Comparison of ENCODE assay signal across 21 mouse cellular contexts in the genomic region with DNA sequence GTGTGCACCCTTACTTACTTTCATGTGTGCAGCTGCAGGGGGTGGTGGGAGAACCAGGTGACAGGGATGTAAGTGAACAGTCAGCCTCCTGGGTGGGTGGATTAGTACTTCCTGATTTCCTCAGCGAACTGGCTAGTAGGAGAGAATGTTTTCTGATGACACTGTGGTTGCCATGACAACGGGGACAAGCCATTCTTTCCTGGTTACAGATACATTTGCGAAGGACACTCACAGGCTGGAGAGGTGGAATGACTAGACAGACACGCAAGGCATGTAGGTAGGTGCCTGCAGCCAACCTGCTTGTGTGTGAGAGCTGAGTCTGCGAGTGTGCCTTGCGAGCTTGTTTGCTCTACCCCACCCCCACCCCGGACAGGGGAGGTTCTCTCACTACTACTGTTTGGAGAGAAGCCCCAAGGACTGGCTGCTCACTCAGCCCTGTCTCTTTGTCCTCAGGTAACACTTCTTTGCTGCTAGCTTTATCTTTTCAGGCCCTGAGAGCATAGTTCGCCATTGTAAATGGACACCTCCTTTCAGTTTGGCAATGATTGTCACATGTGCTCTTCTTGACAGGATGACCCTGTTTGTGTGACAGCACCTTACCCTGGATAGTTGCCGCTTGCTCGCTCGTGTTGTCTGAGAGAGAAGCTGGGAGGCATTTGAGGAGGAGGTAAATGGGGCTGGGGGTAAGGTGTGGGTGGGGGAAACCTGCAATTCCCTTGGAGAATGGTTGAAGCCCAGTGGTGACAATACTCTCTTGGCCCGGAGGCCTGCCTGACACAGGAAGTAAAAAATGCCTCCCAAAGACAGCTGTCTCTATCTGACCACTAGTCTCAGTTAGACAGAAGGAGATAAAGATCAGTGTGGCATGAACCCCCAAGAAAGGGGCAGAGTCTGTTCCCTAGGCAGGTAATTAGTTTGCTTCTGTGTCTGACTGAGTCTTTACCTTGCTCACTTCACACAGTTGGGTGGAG. TPM values are rescaled to one million over a fixed set of nuclear protein-coding genes. Genes with fewer than 3 reads are reported as not detected.
DNase-seq lines count a peak whose midpoint lies in the region; ATAC-seq and TF ChIP-seq lines count a peak whose summit lies in the region.
"Not testable (repeated sequence)": the region's sequence is repeated elsewhere in the genome, so short reads cannot be mapped to it uniquely, and the experiment has no call there.
"Had no signal": no experiment of that assay in that cellular context is flagged by ENCODE, and none has a peak within 500 bp of the region (broad histone marks: within the 10 kb centered on the region; RNA-seq: fewer than 3 reads in every experiment).

No protein-coding gene starts in this region.

- not testable (repeated sequence) for TF ChIP-seq CTCF in kidney, postnatal 0 days (IDR thresholded peaks at IDR 0.05; ENCODE audit: low read depth); stomach, postnatal 0 days (IDR thresholded peaks at IDR 0.05; ENCODE audit: low read depth)

- TF ChIP-seq EP300 in stomach, postnatal 0 days (optimal IDR thresholded peaks at IDR 0.05): not testable (repeated sequence)

- not testable (repeated sequence) for H3K27ac ChIP-seq in forebrain, embryonic 14.5 days (ENCODE audit: low read depth, low read length); kidney, postnatal 0 days; midbrain, embryonic 16.5 days (ENCODE audit: low read length); stomach, postnatal 0 days (replicated peaks)

- peak; percentile 63 for ATAC-seq in forebrain, embryonic 14.5 days
- ATAC-seq in hematopoietic stem cell, adult 5-6 weeks (replicated peaks in 1 of 2; ENCODE audit: insufficient read depth in 1 of 2, low FRiP score in 2 of 2, low TSS enrichment in 1 of 2, low read depth in 1 of 2, poor library complexity in 2 of 2, severe bottlenecking in 2 of 2): peak; percentile 86 to 92
- peak; percentile 70 for ATAC-seq in inflammation-experienced regulatory T-cells, adult 6 months
- peak; percentile 63 for ATAC-seq in kidney, postnatal 0 days (replicated peaks; ENCODE audit: low FRiP score, low read depth)
- ATAC-seq in megakaryocyte progenitor cell, adult 5-6 weeks (replicated peaks; ENCODE audit: poor library complexity): peak; percentile 78
- ATAC-seq in midbrain, embryonic 16.5 days: peak; percentile 94
- ATAC-seq in stomach, postnatal 0 days (ENCODE audit: low FRiP score, low TSS enrichment): 0 out of 2 replicates have a peak, but pooled peaks have one; percentile 32

- DNase-seq in forebrain, embryonic 14.5 days (ENCODE audit: low spot score); kidney, postnatal 0 days (ENCODE audit: low spot score); stomach, postnatal 0 days (ENCODE audit: low spot score): not testable (repeated sequence)

- H3K4me2 ChIP-seq in forebrain, embryonic 14.5 days (ENCODE audit: low read length); kidney, postnatal 0 days (ENCODE audit: low read length); midbrain, embryonic 16.5 days (ENCODE audit: low read length); stomach, postnatal 0 days (replicated peaks; ENCODE audit: low read depth): not testable (repeated sequence)

- not testable (repeated sequence) for H3K4me1 ChIP-seq in forebrain, embryonic 14.5 days (ENCODE audit: control insufficient read depth, insufficient read depth, low read length); kidney, postnatal 0 days (replicated peaks; ENCODE audit: insufficient read depth, low read length); midbrain, embryonic 16.5 days (ENCODE audit: control insufficient read depth, insufficient read depth, low read length); stomach, postnatal 0 days (replicated peaks; ENCODE audit: control insufficient read depth, insufficient read depth)

- not testable (repeated sequence) for H3K9ac ChIP-seq in forebrain, embryonic 14.5 days (ENCODE audit: low read length); kidney, postnatal 0 days (ENCODE audit: low read depth, low read length); midbrain, embryonic 16.5 days (ENCODE audit: low read depth, low read length); stomach, postnatal 0 days (ENCODE audit: low read length)

- H3K4me3 ChIP-seq in forebrain, embryonic 14.5 days (ENCODE audit: low read depth, low read length); kidney, postnatal 0 days (replicated peaks; ENCODE audit: low read depth, low read length); midbrain, embryonic 16.5 days (ENCODE audit: low read depth, low read length); stomach, postnatal 0 days (ENCODE audit: low read depth, low read length): not testable (repeated sequence)

- H3K9me3 ChIP-seq in forebrain, embryonic 14.5 days (replicated peaks; ENCODE audit: control insufficient read depth, low read length); kidney, postnatal 0 days (replicated peaks; ENCODE audit: low read length); midbrain, embryonic 16.5 days (replicated peaks; ENCODE audit: control insufficient read depth, low read length, poor library complexity, severe bottlenecking); stomach, postnatal 0 days (ENCODE audit: control insufficient read depth, low read length): not testable (repeated sequence)

- not testable (repeated sequence) for H3K36me3 ChIP-seq in forebrain, embryonic 14.5 days (ENCODE audit: control insufficient read depth, insufficient read depth, low read length); kidney, postnatal 0 days (ENCODE audit: insufficient read depth, low read length); midbrain, embryonic 16.5 days (ENCODE audit: control insufficient read depth, insufficient read depth, low read length); stomach, postnatal 0 days (ENCODE audit: control insufficient read depth, insufficient read depth, low read length)

- WGBS in forebrain, embryonic 14.5 days: no CpG with 5 or more reads among the region's 12 CpGs
- no CpG with 5 or more reads among the region's 12 CpGs for WGBS in kidney, postnatal 0 days
- WGBS in midbrain, embryonic 16.5 days: no CpG with 5 or more reads among the region's 12 CpGs
- no CpG with 5 or more reads among the region's 12 CpGs for WGBS in stomach, postnatal 0 days

- H3K27me3 ChIP-seq in forebrain, embryonic 14.5 days (replicated peaks; ENCODE audit: control insufficient read depth, insufficient read depth, low read length); kidney, postnatal 0 days (ENCODE audit: insufficient read depth, low read length); midbrain, embryonic 16.5 days (ENCODE audit: control insufficient read depth, insufficient read depth, low read depth, low read length); stomach, postnatal 0 days (ENCODE audit: control insufficient read depth, insufficient read depth, low read length): not testable (repeated sequence)

RNA-seq across cellular contexts. Expression of gene Gm14685, which starts 6.3 kb away (rescaled TPM):
- 0.22 and 0.84 TPM in 2 replicates for polyA plus RNA-seq in forebrain, embryonic 14.5 days (2014; fragmentation: Nextera tagmentation; extraction: Ambion mirVana)
- 0.15 TPM in 1 of 2 replicates, not detected in the other for total RNA-seq in hematopoietic stem cell, adult 5-6 weeks (2017)
- polyA plus RNA-seq in inflammation-experienced regulatory T-cells, adult 6 months (2017; shearing (Covaris generic)): not detected
- polyA plus RNA-seq in kidney, postnatal 0 days (2015; fragmentation: Nextera tagmentation; extraction: Ambion mirVana): 0.07 TPM in 1 of 2 replicates, not detected in the other
- total RNA-seq in megakaryocyte progenitor cell, adult 5-6 weeks (2015): not detected in 2 replicates
- total RNA-seq in megakaryocyte progenitor cell, adult 5-6 weeks (2017): not detected in 2 replicates
- polyA plus RNA-seq in midbrain, embryonic 16.5 days (2015; fragmentation: Nextera tagmentation; extraction: Ambion mirVana): 2.5 TPM in 2 replicates
- polyA plus RNA-seq in stomach, postnatal 0 days (2015; fragmentation: Nextera tagmentation; extraction: Ambion mirVana): 0.46 and 0.61 TPM in 2 replicates
- total RNA-seq: adrenal gland, adult 8-10 months; gastrocnemius, adult 2 months; heart, postnatal 14 days had no signal
- polyA plus RNA-seq: limb, embryonic 12.5 days; liver, embryonic 12.5 days; myocyte had no signal

RNA-seq across cellular contexts. Expression of gene Xlr5b, which starts 25.5 kb away (rescaled TPM):
- not detected in 2 replicates for polyA plus RNA-seq in forebrain, embryonic 14.5 days (2014; fragmentation: Nextera tagmentation; extraction: Ambion mirVana)
- total RNA-seq in hematopoietic stem cell, adult 5-6 weeks (2017): not detected in 2 replicates
- polyA plus RNA-seq in inflammation-experienced regulatory T-cells, adult 6 months (2017; shearing (Covaris generic)): not detected
- 0.13 and 0.21 TPM in 2 replicates for polyA plus RNA-seq in kidney, postnatal 0 days (2015; fragmentation: Nextera tagmentation; extraction: Ambion mirVana)
- not detected in 2 replicates for total RNA-seq in megakaryocyte progenitor cell, adult 5-6 weeks (2015)
- not detected in 2 replicates for total RNA-seq in megakaryocyte progenitor cell, adult 5-6 weeks (2017)
- polyA plus RNA-seq in midbrain, embryonic 16.5 days (2015; fragmentation: Nextera tagmentation; extraction: Ambion mirVana): not detected in 2 replicates
- polyA plus RNA-seq in stomach, postnatal 0 days (2015; fragmentation: Nextera tagmentation; extraction: Ambion mirVana): 0.12 TPM in 1 of 2 replicates, not detected in the other
- total RNA-seq: adrenal gland, adult 8-10 months; gastrocnemius, adult 2 months; heart, postnatal 14 days; layer of hippocampus, adult 18-20 months; layer of hippocampus, postnatal 25 days; left cerebral cortex, postnatal 10 days had no signal
- polyA plus RNA-seq: embryonic facial prominence, embryonic 10.5 days; gonadal fat pad, adult 2 months; heart, embryonic 11.5 days; limb, embryonic 12.5 days; liver, embryonic 12.5 days; myocyte; urinary bladder, adult 2 months had no signal

RNA-seq across cellular contexts. Expression of gene DXBay18, which starts 26.1 kb away (rescaled TPM):
- 0.28 and 0.63 TPM in 2 replicates for polyA plus RNA-seq in forebrain, embryonic 14.5 days (2014; fragmentation: Nextera tagmentation; extraction: Ambion mirVana)
- total RNA-seq in hematopoietic stem cell, adult 5-6 weeks (2017): not detected in 2 replicates
- not detected for polyA plus RNA-seq in inflammation-experienced regulatory T-cells, adult 6 months (2017; shearing (Covaris generic))
- polyA plus RNA-seq in kidney, postnatal 0 days (2015; fragmentation: Nextera tagmentation; extraction: Ambion mirVana): not detected in 2 replicates
- total RNA-seq in megakaryocyte progenitor cell, adult 5-6 weeks (2015): not detected in 2 replicates
- not detected in 2 replicates for total RNA-seq in megakaryocyte progenitor cell, adult 5-6 weeks (2017)
- 1.6 and 2.1 TPM in 2 replicates for polyA plus RNA-seq in midbrain, embryonic 16.5 days (2015; fragmentation: Nextera tagmentation; extraction: Ambion mirVana)
- 0.18 and 0.42 TPM in 2 replicates for polyA plus RNA-seq in stomach, postnatal 0 days (2015; fragmentation: Nextera tagmentation; extraction: Ambion mirVana)
- total RNA-seq: gastrocnemius, adult 2 months; heart, postnatal 14 days had no signal
- polyA plus RNA-seq: heart, embryonic 11.5 days; limb, embryonic 12.5 days; myocyte; stomach, embryonic 15.5 days; urinary bladder, adult 2 months had no signal

RNA-seq across cellular contexts. Expression of gene Xlr3a, which starts 26.2 kb away (rescaled TPM):
- polyA plus RNA-seq in forebrain, embryonic 14.5 days (2014; fragmentation: Nextera tagmentation; extraction: Ambion mirVana): 2.5 and 6.9 TPM in 2 replicates
- 7.7 and 7.9 TPM in 2 replicates for total RNA-seq in hematopoietic stem cell, adult 5-6 weeks (2017)
- polyA plus RNA-seq in inflammation-experienced regulatory T-cells, adult 6 months (2017; shearing (Covaris generic)): 1 to 10 TPM in 1 of 3 experiments, under 1 TPM in 1, not detected in 1; 0.46 to 2.5 TPM
- 1.7 and 7.6 TPM in 2 replicates for polyA plus RNA-seq in kidney, postnatal 0 days (2015; fragmentation: Nextera tagmentation; extraction: Ambion mirVana)
- 0.93 and 3.3 TPM in 2 replicates for total RNA-seq in megakaryocyte progenitor cell, adult 5-6 weeks (2015)
- total RNA-seq in megakaryocyte progenitor cell, adult 5-6 weeks (2017): 0.50 and 1.6 TPM in 2 replicates
- 5.3 and 6.5 TPM in 2 replicates for polyA plus RNA-seq in midbrain, embryonic 16.5 days (2015; fragmentation: Nextera tagmentation; extraction: Ambion mirVana)
- 2.7 and 7.4 TPM in 2 replicates for polyA plus RNA-seq in stomach, postnatal 0 days (2015; fragmentation: Nextera tagmentation; extraction: Ambion mirVana)

RNA-seq across cellular contexts. Expression of gene Xlr4a, which starts 40.9 kb away (rescaled TPM):
- polyA plus RNA-seq in forebrain, embryonic 14.5 days (2014; fragmentation: Nextera tagmentation; extraction: Ambion mirVana): 0.43 and 0.69 TPM in 2 replicates
- 39.3 and 48.7 TPM in 2 replicates for total RNA-seq in hematopoietic stem cell, adult 5-6 weeks (2017)
- 100 to 1,000 TPM; 107 to 143 (median 134) TPM for polyA plus RNA-seq in inflammation-experienced regulatory T-cells, adult 6 months (2017; shearing (Covaris generic))
- polyA plus RNA-seq in kidney, postnatal 0 days (2015; fragmentation: Nextera tagmentation; extraction: Ambion mirVana): 0.79 and 3.6 TPM in 2 replicates
- 15.1 and 18.9 TPM in 2 replicates for total RNA-seq in megakaryocyte progenitor cell, adult 5-6 weeks (2015)
- 11.6 and 18.2 TPM in 2 replicates for total RNA-seq in megakaryocyte progenitor cell, adult 5-6 weeks (2017)
- polyA plus RNA-seq in midbrain, embryonic 16.5 days (2015; fragmentation: Nextera tagmentation; extraction: Ambion mirVana): 0.46 and 0.58 TPM in 2 replicates
- polyA plus RNA-seq in stomach, postnatal 0 days (2015; fragmentation: Nextera tagmentation; extraction: Ambion mirVana): 0.59 and 2.0 TPM in 2 replicates
- total RNA-seq: gastrocnemius, adult 2 months; layer of hippocampus, adult 18-20 months had no signal

Comparison
In these comparisons a context has a peak if more than half of its experiments do, and no peak if none do; other contexts are left out.
1. ATAC-seq: peak in every context shown above with its lines; median percentile 94 in midbrain, embryonic 16.5 days; 89 in hematopoietic stem cell, adult 5-6 weeks; 78 in megakaryocyte progenitor cell, adult 5-6 weeks; 70 in inflammation-experienced regulatory T-cells, adult 6 months; 63 in forebrain, embryonic 14.5 days; 63 in kidney, postnatal 0 days; 32 in stomach, postnatal 0 days.